Mouse (Mus musculus): ENCODE measurements around the gene Cpne7.

- TF ChIP-seq CTCF (conservative IDR thresholded peaks at IDR 0.05 in 1 of 2, IDR thresholded peaks at IDR 0.05 in 1 of 2; ENCODE audit: low read depth in 2 of 2, low read length in 2 of 2) = no peak
- no peak for TF ChIP-seq POLR2A (IDR thresholded peaks at IDR 0.05; ENCODE audit: low read depth, low read length)
- TF ChIP-seq SIN3A (IDR thresholded peaks at IDR 0.05; ENCODE audit: low read length) = no peak
- no peak for TF ChIP-seq E2F4 (IDR thresholded peaks at IDR 0.05; ENCODE audit: insufficient replicate concordance, low read depth, low read length)
- no peak for TF ChIP-seq ZNF384 (IDR thresholded peaks at IDR 0.05; ENCODE audit: low read depth, low read length)
- no peak for TF ChIP-seq SMC3 (IDR thresholded peaks at IDR 0.05; ENCODE audit: low read depth, low read length)
- no peak for TF ChIP-seq EP300 (IDR thresholded peaks at IDR 0.05; ENCODE audit: low read length)
Measured at GRCm38 (mm10) chr8:123126193-123126816, 9.1 kb downstream of the Cpne7 start.

Measured in CH12.LX (cell line).